In genomic region chr7:112720989-112721337, GRCm38 (mm10) we compare ENCODE assay signal across 7 mouse cellular contexts. TPM values are rescaled to one million over a fixed set of nuclear protein-coding genes. Genes with fewer than 3 reads are reported as not detected.
DNase-seq lines count a peak whose midpoint lies in the region; ATAC-seq and TF ChIP-seq lines count a peak whose summit lies in the region.

No protein-coding gene starts in this region.

- ATAC-seq in forebrain, embryonic 13.5 days, result peak; percentile 36; the same call in 1 of the 2 replicates
- ATAC-seq in intestine, postnatal 0 days, result no peak
- ATAC-seq in stomach, embryonic 14.5 days (ENCODE audit: insufficient number of reproducible peaks, insufficient read depth, low FRiP score, low read depth), result no peak

- peak overlapping the region; percentile 59; the same call in 1 of the 2 replicates for H3K27ac ChIP-seq in layer of hippocampus, adult 2 months
- H3K27ac ChIP-seq in forebrain, embryonic 13.5 days, result peak overlapping the region; percentile 78
- no peak overlapping the region for H3K27ac ChIP-seq in intestine, postnatal 0 days (ENCODE audit: low read depth, low read length)
- peak overlapping the region; percentile 76 for H3K27ac ChIP-seq in stomach, embryonic 14.5 days (ENCODE audit: low read length)

- DNase-seq in layer of hippocampus, adult 2 months (ENCODE audit: low spot score in 2 of 2), result no peak
- no peak for DNase-seq in layer of hippocampus, postnatal 14 days (ENCODE audit: low spot score in 2 of 2)
- no peak for DNase-seq in gastrocnemius, postnatal 10 days
- DNase-seq in gastrocnemius, postnatal 4 days (ENCODE audit: low spot score in 2 of 2), result no peak

- H3K9me3 ChIP-seq in forebrain, embryonic 13.5 days (replicated peaks), result no peaks in the 10 kb centered on the region
- no peaks in the 10 kb centered on the region for H3K9me3 ChIP-seq in intestine, postnatal 0 days (ENCODE audit: control insufficient read depth)
- H3K9me3 ChIP-seq in stomach, embryonic 14.5 days (ENCODE audit: control insufficient read depth, low read depth, low read length), result no peaks in the 10 kb centered on the region

- H3K36me3 ChIP-seq in forebrain, embryonic 13.5 days (ENCODE audit: poor library complexity, severe bottlenecking), result no peaks in the 10 kb centered on the region
- H3K36me3 ChIP-seq in intestine, postnatal 0 days (ENCODE audit: control insufficient read depth, insufficient read depth), result no peaks in the 10 kb centered on the region
- no peaks in the 10 kb centered on the region for H3K36me3 ChIP-seq in stomach, embryonic 14.5 days (ENCODE audit: control insufficient read depth, insufficient read depth, low read length)

- H3K4me1 ChIP-seq in forebrain, embryonic 13.5 days, result peaks cover 56% of the 10 kb centered on the region
- H3K4me1 ChIP-seq in intestine, postnatal 0 days (replicated peaks; ENCODE audit: control insufficient read depth, insufficient read depth, low read length), result peaks cover 23% of the 10 kb centered on the region
- H3K4me1 ChIP-seq in stomach, embryonic 14.5 days (ENCODE audit: control insufficient read depth, insufficient read depth, low read length), result peaks cover 29% of the 10 kb centered on the region

- TF ChIP-seq CTCF in layer of hippocampus, adult 2 months (conservative IDR thresholded peaks at IDR 0.05), result no peak
- no peak for TF ChIP-seq CTCF in intestine, postnatal 0 days (IDR thresholded peaks at IDR 0.05; ENCODE audit: low read depth)

- peak overlapping the region; percentile 56 for H3K4me2 ChIP-seq in forebrain, embryonic 13.5 days
- peak overlapping the region; percentile 51 for H3K4me2 ChIP-seq in intestine, postnatal 0 days (replicated peaks; ENCODE audit: low read depth)
- H3K4me2 ChIP-seq in stomach, embryonic 14.5 days (replicated peaks; ENCODE audit: low read depth, low read length), result peak overlapping the region; percentile 48; the same call in 1 of the 2 replicates

- 25% methylated on average over 4 of the region's 4 CpGs for WGBS in forebrain, embryonic 13.5 days
- 19% methylated on average over 4 of the region's 4 CpGs for WGBS in intestine, postnatal 0 days
- WGBS in stomach, embryonic 14.5 days, result 19% methylated on average over 4 of the region's 4 CpGs

- H3K27me3 ChIP-seq in forebrain, embryonic 13.5 days, result no peaks in the 10 kb centered on the region
- H3K27me3 ChIP-seq in intestine, postnatal 0 days (replicated peaks; ENCODE audit: control insufficient read depth, insufficient read depth, low read length), result no peaks in the 10 kb centered on the region
- no peaks in the 10 kb centered on the region for H3K27me3 ChIP-seq in stomach, embryonic 14.5 days (ENCODE audit: control insufficient read depth, insufficient read depth, low read length)

- H3K9ac ChIP-seq in forebrain, embryonic 13.5 days, result peak overlapping the region; percentile 58
- no peak overlapping the region for H3K9ac ChIP-seq in intestine, postnatal 0 days (ENCODE audit: low read depth, low read length)
- no peak overlapping the region for H3K9ac ChIP-seq in stomach, embryonic 14.5 days (replicated peaks; ENCODE audit: low read depth, low read length)

- peak overlapping the region; percentile 47 for H3K4me3 ChIP-seq in layer of hippocampus, adult 2 months
- peak overlapping the region; percentile 26 for H3K4me3 ChIP-seq in forebrain, embryonic 13.5 days
- H3K4me3 ChIP-seq in intestine, postnatal 0 days (ENCODE audit: low read depth, low read length), result no peak overlapping the region
- H3K4me3 ChIP-seq in stomach, embryonic 14.5 days (ENCODE audit: low read depth, low read length), result no peak overlapping the region

RNA-seq across cellular contexts. Expression of gene Tead1, which starts 41.8 kb away (rescaled TPM):
- total RNA-seq in layer of hippocampus, adult 2 months (2021), result 10 to 100 TPM; 23.9 to 29.0 TPM
- 10 to 100 TPM; 30.7 to 34.3 TPM for total RNA-seq in layer of hippocampus, postnatal 14 days (2021)
- 22.0 and 24.0 TPM in 2 replicates for polyA plus RNA-seq in forebrain, embryonic 13.5 days (2015; fragmentation: Nextera tagmentation; extraction: Ambion mirVana)
- polyA plus RNA-seq in intestine, postnatal 0 days (2015; fragmentation: Nextera tagmentation; extraction: Ambion mirVana), result 7.4 and 10.8 TPM in 2 replicates
- polyA plus RNA-seq in stomach, embryonic 14.5 days (2014; fragmentation: Nextera tagmentation; extraction: Ambion mirVana), result 31.6 and 36.2 TPM in 2 replicates
- total RNA-seq in gastrocnemius, postnatal 10 days (2021), result 100 to 1,000 TPM; 124 to 136 TPM
- 100 to 1,000 TPM; 155 to 175 TPM for total RNA-seq in gastrocnemius, postnatal 4 days (2021)

Comparison
In these comparisons a context has a peak if more than half of its experiments do, and no peak if none do; other contexts are left out.
1. H3K4me3 ChIP-seq: peak in layer of hippocampus, adult 2 months (single experiment) and forebrain, embryonic 13.5 days (single experiment); none in intestine, postnatal 0 days (single experiment) and stomach, embryonic 14.5 days (single experiment).
2. Peak in every context shown above with its lines, with median percentiles within 50 percentile points of each other: H3K4me2 ChIP-seq.